Mouse (Mus musculus) MEL (cell line): ENCODE results near the gene Epb41. TPM values are rescaled to one million over a fixed set of nuclear protein-coding genes. Genes with fewer than 3 reads are reported as not detected.

ENCODE experiments used
- DNase-seq: peaks from one replicate; pipeline ENCODE4 v3.0.0; 2011; ENCODE audit warnings: low read depth, low spot score
- H3K27ac ChIP-seq: 2 replicates; pipeline ENCODE4 v1.5.1; 2012; ENCODE audit warnings: low read depth, mild to moderate bottlenecking, control low read depth, low read length, moderate library complexity; ENCODE audit not compliant: control insufficient read depth
- H3K27me3 ChIP-seq, 2 experiments: fragments of 150-350 bp in 1 of 2; sonication (generic) in 1 of 2; 2 replicates each; pipeline ENCODE4 v1.6.1; 2012; ENCODE audit warnings: low read length in 2 of 2, mild to moderate bottlenecking in 2 of 2, improper control_type of control experiment in 1 of 2, moderate library complexity in 1 of 2; ENCODE audit not compliant: insufficient read depth in 2 of 2, control insufficient read depth in 1 of 2
- H3K36me3 ChIP-seq, 2 experiments: 2 replicates each; pipeline ENCODE4 v1.6.1; 2012 to 2014; ENCODE audit warnings: low read length in 2 of 2, improper control_type of control experiment in 1 of 2, inconsistent platforms in 1 of 2, mild to moderate bottlenecking in 1 of 2; ENCODE audit not compliant: insufficient read depth in 2 of 2, control insufficient read depth in 1 of 2
- H3K4me1 ChIP-seq, 2 experiments: fragments of 150-350 bp in 1 of 2; sonication (generic) in 1 of 2; 2 replicates each; pipeline ENCODE4 v1.6.1; 2012; ENCODE audit warnings: low read length in 2 of 2, improper control_type of control experiment in 1 of 2, mild to moderate bottlenecking in 1 of 2; ENCODE audit not compliant: insufficient read depth in 2 of 2, control insufficient read depth in 1 of 2
- H3K4me3 ChIP-seq, 2 experiments: fragments of 150-350 bp in 1 of 2; sonication (generic) in 1 of 2; 2 replicates each; pipeline ENCODE4 v1.5.1; 2012; ENCODE audit warnings: low read depth in 2 of 2, low read length in 2 of 2, mild to moderate bottlenecking in 2 of 2, moderate library complexity in 2 of 2, control low read depth in 1 of 2, improper control_type of control experiment in 1 of 2; ENCODE audit not compliant: control insufficient read depth in 1 of 2, insufficient read depth in 1 of 2
- H3K79me2 ChIP-seq: 2 replicates; pipeline ENCODE4 v1.6.1; 2012; ENCODE audit warnings: mild to moderate bottlenecking, low read length, moderate library complexity; ENCODE audit not compliant: control insufficient read depth, poor library complexity, insufficient read depth
- H3K9ac ChIP-seq: 2 replicates; pipeline ENCODE4 v1.6.1; 2012; ENCODE audit warnings: low read depth, mild to moderate bottlenecking, control low read depth, low read length, moderate library complexity; ENCODE audit not compliant: control insufficient read depth, poor library complexity, severe bottlenecking
- H3K9me3 ChIP-seq: fragments of 150-350 bp; sonication (generic); replicated peaks from 2 replicates; pipeline ENCODE4 v1.6.1; 2012; ENCODE audit warnings: mild to moderate bottlenecking, low read length, improper control_type of control experiment, moderate library complexity; ENCODE audit not compliant: insufficient read depth
- BHLHE40 ChIP-seq: IDR thresholded peaks from 2 replicates; pipeline ENCODE4 v1.6.1; 2012; ENCODE audit warnings: low read depth, mild to moderate bottlenecking, inconsistent platforms, low read length, improper control_type of control experiment, borderline replicate concordance
- CHD1 ChIP-seq: IDR thresholded peaks from 2 replicates; pipeline ENCODE4 v1.6.1; 2012; ENCODE audit warnings: low read depth, mild to moderate bottlenecking, inconsistent platforms, low read length, improper control_type of control experiment
- CHD2 ChIP-seq: IDR thresholded peaks from 2 replicates; pipeline ENCODE4 v1.6.1; 2011; ENCODE audit warnings: low read length, improper control_type of control experiment
- CTCF ChIP-seq, 3 experiments: IDR thresholded peaks in 2 of 3; conservative IDR thresholded peaks in 1 of 3; 2 replicates each; pipeline ENCODE4 v1.5.1; 2011 to 2012; ENCODE audit warnings: low read length in 3 of 3, low read depth in 2 of 3, mild to moderate bottlenecking in 2 of 3, improper control_type of control experiment in 1 of 3, inconsistent platforms in 1 of 3, mixed read lengths in 1 of 3, moderate library complexity in 1 of 3; ENCODE audit not compliant: control insufficient read depth in 1 of 3, insufficient read depth in 1 of 3, poor library complexity in 1 of 3, severe bottlenecking in 1 of 3
- E2F4 ChIP-seq: IDR thresholded peaks from 2 replicates; pipeline ENCODE4 v1.6.1; 2011; ENCODE audit warnings: low read depth, low read length, improper control_type of control experiment, borderline replicate concordance
- JUND ChIP-seq: IDR thresholded peaks from 2 replicates; pipeline ENCODE4 v1.6.1; 2011; ENCODE audit warnings: low read depth, mild to moderate bottlenecking, improper control_type of control experiment, low read length
- KAT2A ChIP-seq: conservative IDR thresholded peaks from 2 replicates; pipeline ENCODE4 v1.6.1; 2012; ENCODE audit warnings: low read depth, low read length, improper control_type of control experiment, inconsistent platforms
- MAFK ChIP-seq: IDR thresholded peaks from 2 replicates; pipeline ENCODE4 v1.6.1; 2011; ENCODE audit warnings: low read depth, mild to moderate bottlenecking, low read length, improper control_type of control experiment, borderline replicate concordance
- MAX ChIP-seq: IDR thresholded peaks from 2 replicates; pipeline ENCODE4 v1.6.1; 2011; ENCODE audit warnings: low read length, improper control_type of control experiment
- MAZ ChIP-seq: IDR thresholded peaks from 2 replicates; pipeline ENCODE4 v1.6.1; 2012; ENCODE audit warnings: low read depth, mild to moderate bottlenecking, inconsistent platforms, low read length, improper control_type of control experiment
- MEF2A ChIP-seq: IDR thresholded peaks from 2 replicates; pipeline ENCODE4 v1.6.1; 2014; ENCODE audit warnings: low read depth, mild to moderate bottlenecking, inconsistent platforms, low read length, improper control_type of control experiment; ENCODE audit not compliant: poor library complexity, insufficient replicate concordance, severe bottlenecking; ENCODE audit errors: extremely low read depth
- MXI1 ChIP-seq: IDR thresholded peaks from 2 replicates; pipeline ENCODE4 v1.6.1; 2011; ENCODE audit warnings: mild to moderate bottlenecking, low read depth, low read length, improper control_type of control experiment
- MYB ChIP-seq: IDR thresholded peaks from 2 replicates; pipeline ENCODE4 v1.6.1; 2011; ENCODE audit warnings: mild to moderate bottlenecking, low read depth, low read length, improper control_type of control experiment
- NELFE ChIP-seq: IDR thresholded peaks from 2 replicates; pipeline ENCODE4 v1.6.1; 2011; ENCODE audit warnings: low read depth, low read length, improper control_type of control experiment
- POLR2AphosphoS2 ChIP-seq: IDR thresholded peaks from 2 replicates; pipeline ENCODE4 v1.6.1; 2011; ENCODE audit warnings: low read length, improper control_type of control experiment
- POLR2AphosphoS5 ChIP-seq: IDR thresholded peaks from 2 replicates; pipeline ENCODE4 v1.6.1; 2012; ENCODE audit warnings: low read depth, borderline replicate concordance, mild to moderate bottlenecking, inconsistent platforms, low read length, moderate library complexity, mixed read lengths
- RAD21 ChIP-seq: IDR thresholded peaks from 2 replicates; pipeline ENCODE4 v1.6.1; 2011; ENCODE audit warnings: mild to moderate bottlenecking, low read depth, low read length, improper control_type of control experiment
- RCOR1 ChIP-seq: IDR thresholded peaks from 2 replicates; pipeline ENCODE4 v1.6.1; 2012; ENCODE audit warnings: low read depth, mild to moderate bottlenecking, inconsistent platforms, low read length, improper control_type of control experiment
- SIN3A ChIP-seq: IDR thresholded peaks from 2 replicates; pipeline ENCODE4 v1.6.1; 2012; ENCODE audit warnings: low read length, improper control_type of control experiment, inconsistent platforms
- SMC3 ChIP-seq: IDR thresholded peaks from 2 replicates; pipeline ENCODE4 v1.6.1; 2011; ENCODE audit warnings: low read depth, low read length, improper control_type of control experiment
- TAL1 ChIP-seq: IDR thresholded peaks from 2 replicates; pipeline ENCODE4 v1.6.1; 2012; ENCODE audit warnings: mild to moderate bottlenecking, inconsistent platforms, low read length, moderate library complexity, mixed read lengths
- TBP ChIP-seq: IDR thresholded peaks from 2 replicates; pipeline ENCODE4 v1.8.0; 2011; ENCODE audit warnings: low read depth, low read length, improper control_type of control experiment
- USF2 ChIP-seq, 2 experiments: IDR thresholded peaks; 2 replicates each; pipeline ENCODE4 v1.6.1; 2011 to 2012; ENCODE audit warnings: improper control_type of control experiment in 2 of 2, low read length in 2 of 2, borderline replicate concordance in 1 of 2, inconsistent platforms in 1 of 2, low read depth in 1 of 2, mild to moderate bottlenecking in 1 of 2; ENCODE audit not compliant: insufficient read depth in 1 of 2
- ZC3H11A ChIP-seq: IDR thresholded peaks from 2 replicates; pipeline ENCODE4 v1.6.1; 2012; ENCODE audit warnings: low read depth, mild to moderate bottlenecking, inconsistent platforms, low read length, improper control_type of control experiment
- ZKSCAN1 ChIP-seq: IDR thresholded peaks from 2 replicates; pipeline ENCODE4 v1.6.1; 2012; ENCODE audit warnings: low read depth, mild to moderate bottlenecking, inconsistent platforms, low read length, improper control_type of control experiment, moderate library complexity
- ZNF384 ChIP-seq: IDR thresholded peaks from 2 replicates; pipeline ENCODE4 v1.6.1; 2012; ENCODE audit warnings: low read depth, mild to moderate bottlenecking, inconsistent platforms, low read length, improper control_type of control experiment
- polyA plus RNA-seq, 2 experiments: library from polyadenylated mRNA; stranded (reverse) in 1 of 2; unstranded in 1 of 2; fragments of >175 nt in 1 of 2; fragments of >200 nt in 1 of 2; gene quantifications; 2 replicates each; pipeline versions ENCODE4 v1.2.1 to v1.2.4; 2012; ENCODE audit warnings: low replicate concordance in 2 of 2, low read depth in 1 of 2; ENCODE audit not compliant: insufficient read length in 2 of 2, insufficient read depth in 1 of 2, missing spikeins in 1 of 2
- total RNA-seq: library from RNA; depleted of rRNA; stranded (reverse); fragments of 300-350 nt; gene quantifications from 2 replicates; pipeline ENCODE4 v1.2.3, GENCODE M21; 2012

Gene Epb41
- total and polyA plus RNA-seq, 3 experiments: 36.5 to 115 (median 44.3) TPM

- H3K79me2 ChIP-seq: no peaks in the 10 kb centered on the region
- TF ChIP-seq TAL1 (no peak), MAX (no peak), MAZ (no peak), RCOR1 (no peak), POLR2AphosphoS2 (no peak), CTCF (IDR thresholded peaks at IDR 0.05 in 2 of 3, conservative IDR thresholded peaks at IDR 0.05 in 1 of 3; ENCODE audit: control insufficient read depth in 1 of 3, insufficient read depth in 1 of 3, low read depth in 2 of 3, low read length in 3 of 3, poor library complexity in 1 of 3, severe bottlenecking in 1 of 3) (no peak), USF2 (IDR thresholded peaks at IDR 0.05; ENCODE audit: borderline replicate concordance in 1 of 2, insufficient read depth in 1 of 2, low read depth in 1 of 2, low read length in 2 of 2) (no peak)
- H3K9ac ChIP-seq: no peak overlapping the region
- H3K36me3 ChIP-seq: peaks cover 0 to 27% of the 10 kb centered on the region in 2 experiments; a peak in 2 of 4 replicates
- H3K27ac ChIP-seq: no peak overlapping the region
- DNase-seq: no peak
- no peak overlapping the region for H3K4me3 ChIP-seq
- no peaks in the 10 kb centered on the region for H3K27me3 ChIP-seq
- no peaks in the 10 kb centered on the region for H3K4me1 ChIP-seq
- no peaks in the 10 kb centered on the region for H3K9me3 ChIP-seq
Measured at GRCm38 (mm10) chr4:131949903-131950302, 125.2 kb downstream of the Epb41 start.

- H3K36me3 ChIP-seq: peaks cover 0 to 28% of the 10 kb centered on the region in 2 experiments; a peak in 2 of 4 replicates
- H3K9ac ChIP-seq: no peak overlapping the region
- H3K9me3 ChIP-seq: no peaks in the 10 kb centered on the region
- no peak for DNase-seq
- H3K4me1 ChIP-seq: no peaks in the 10 kb centered on the region
- H3K79me2 ChIP-seq: no peaks in the 10 kb centered on the region
- no peaks in the 10 kb centered on the region for H3K27me3 ChIP-seq
- TF ChIP-seq ZNF384 (no peak), MXI1 (no peak), SIN3A (no peak), ZKSCAN1 (no peak), E2F4 (no peak), MYB (no peak), CHD2 (no peak), MEF2A (no peak), MAX (no peak), JUND (no peak), TBP (no peak)
- TF ChIP-seq, all 39 proteins: peak for 0
- Histone ChIP-seq H3K4me3 (no peak overlapping the region), H3K27ac (no peak overlapping the region)
Measured at GRCm38 (mm10) chr4:131947848-131948247, 127.3 kb downstream of the Epb41 start.

- Histone ChIP-seq H3K27ac (no peak overlapping the region), H3K4me1 (no peaks in the 10 kb centered on the region), H3K79me2 (no peaks in the 10 kb centered on the region), H3K4me3 (no peak overlapping the region), H3K9me3 (no peaks in the 10 kb centered on the region), H3K9ac (no peak overlapping the region), H3K36me3 (peaks cover 0 to 16% of the 10 kb centered on the region in 2 experiments; a peak in 2 of 4 replicates), H3K27me3 (no peaks in the 10 kb centered on the region)
- no peak for DNase-seq
- TF ChIP-seq KAT2A (no peak), USF2 (IDR thresholded peaks at IDR 0.05; ENCODE audit: borderline replicate concordance in 1 of 2, insufficient read depth in 1 of 2, low read depth in 1 of 2, low read length in 2 of 2) (no peak), MEF2A (no peak), SMC3 (no peak), TAL1 (no peak), RAD21 (no peak), BHLHE40 (no peak), ZC3H11A (no peak), MAZ (no peak), MAX (no peak), POLR2AphosphoS5 (no peak), NELFE (no peak), ZNF384 (no peak), TBP (no peak), E2F4 (no peak), RCOR1 (no peak), MAFK (no peak), CHD2 (no peak), CHD1 (no peak)
Measured at GRCm38 (mm10) chr4:131940846-131941245, 134.3 kb downstream of the Epb41 start.
